Mouse (Mus musculus) left cerebral cortex, adult 2 months (tissue): ENCODE results near the gene Slc22a22. TPM values are rescaled to one million over a fixed set of nuclear protein-coding genes. Genes with fewer than 3 reads are reported as not detected.
A peak's percentile ranks its signal among the peaks of the same experiment; 100 is the strongest.

Experiments
- DNase-seq, 2 experiments: peaks; one replicate each; pipeline ENCODE4 v3.0.0; 2021 to 2022; ENCODE audit warnings: low spot score in 2 of 2, mixed read lengths in 1 of 2; ENCODE audit errors: extremely low spot score in 1 of 2
- H3K27ac ChIP-seq: fragments of 200-600 bp; 2 replicates; pipeline ENCODE4 v1.8.1; 2022
- H3K4me3 ChIP-seq: fragments of 200-600 bp; 2 replicates; pipeline ENCODE4 v1.8.1; 2022
- CTCF ChIP-seq: fragments of 200-600 bp; IDR thresholded peaks from 2 replicates; pipeline ENCODE4 v1.8.1; 2022; ENCODE audit warnings: antibody characterized with exemption, mild to moderate bottlenecking, moderate library complexity
- intact Hi-C: fragments of 180-260 bp; cut with DNase I; formaldehyde crosslinking; loops from one replicate; pipeline ENCODE4 v1.15.1; 2025
- long read RNA-seq, 2 experiments: library from polyadenylated mRNA; stranded (forward); transcript quantifications; one replicate each; pipeline ENCODE4 v2.0.0; 2021; ENCODE audit warnings: borderline mapping rate in 2 of 2
- total RNA-seq, 2 experiments: library from RNA; stranded (reverse); gene quantifications; 2 replicates each; pipeline ENCODE4 v1.2.3; 2021

Slc22a22 gene
- total RNA-seq, result not detected
- long read RNA-seq, experiment 1, result 0 reads
- long read RNA-seq, experiment 2, result 0 reads

GRCm38 (mm10) chr15:57477525-57477924 is at the start of gene Slc22a22:
Gene Slc22a22, minus strand, starts transcription at chr15:57477625.
- TF ChIP-seq CTCF, result no peak
- Histone ChIP-seq H3K27ac (no peak within 1 kb of the TSS), H3K4me3 (no peak within 1 kb of the TSS)
- DNase-seq, result no peak
- intact Hi-C loops, result no loop called here

GRCm38 (mm10) chr15:57523510-57524298 is 46.3 kb upstream of the Slc22a22 start:
- H3K4me3 ChIP-seq, result no peak overlapping the region
- intact Hi-C loops, result no loop called here
- no peak for TF ChIP-seq CTCF
- no peak overlapping the region for H3K27ac ChIP-seq
- no peak for DNase-seq

- intact Hi-C loops, result no loop called here
- no peak for TF ChIP-seq CTCF
- DNase-seq, result no peak
- Histone ChIP-seq H3K27ac (no peak overlapping the region), H3K4me3 (no peak overlapping the region)
These were observed 44.7 kb upstream of the Slc22a22 start for GRCm38 (mm10) chr15:57522160-57522559.

GRCm38 (mm10) chr15:57509185-57510172 is 32.1 kb upstream of the Slc22a22 start:
- Histone ChIP-seq H3K27ac (no peak overlapping the region), H3K4me3 (no peak overlapping the region)
- DNase-seq, result no peak
- intact Hi-C loops, result loop anchor here (2.0 to 10.0 kb wide), 4 partner anchors 285 to 1443 kb away; no protein-coding TSS in a partner anchor
- no peak for TF ChIP-seq CTCF

GRCm38 (mm10) chr15:57508242-57509184 is 31.1 kb upstream of the Slc22a22 start:
- TF ChIP-seq CTCF, result peak; percentile 63
- H3K27ac ChIP-seq, result no peak overlapping the region
- no peak overlapping the region for H3K4me3 ChIP-seq
- DNase-seq, result peak; percentile 69 to 86
- intact Hi-C loops, result loop anchor here (2.0 to 10.0 kb wide), 4 partner anchors 284 to 1442 kb away; no protein-coding TSS in a partner anchor

GRCm38 (mm10) chr15:57504126-57504705 is 26.8 kb upstream of the Slc22a22 start:
- intact Hi-C loops, result loop anchor here (10.0 kb wide), 1 partner anchor 279 kb away; no protein-coding TSS in a partner anchor
- no peak overlapping the region for H3K27ac ChIP-seq
- no peak overlapping the region for H3K4me3 ChIP-seq
- no peak for TF ChIP-seq CTCF
- DNase-seq, result no peak

- intact Hi-C loops, result loop anchor here (10.0 kb wide), 1 partner anchor 279 kb away; no protein-coding TSS in a partner anchor
- Histone ChIP-seq H3K27ac (no peak overlapping the region), H3K4me3 (no peak overlapping the region)
- no peak for TF ChIP-seq CTCF
- no peak for DNase-seq
These were observed 26.2 kb upstream of the Slc22a22 start for GRCm38 (mm10) chr15:57503656-57504055.

GRCm38 (mm10) chr15:57501559-57501958 is 24.1 kb upstream of the Slc22a22 start:
- Histone ChIP-seq H3K27ac (no peak overlapping the region), H3K4me3 (no peak overlapping the region)
- intact Hi-C loops, result loop anchor here (10.0 kb wide), 1 partner anchor 277 kb away; no protein-coding TSS in a partner anchor
- DNase-seq, result no peak
- TF ChIP-seq CTCF, result no peak

GRCm38 (mm10) chr15:57496106-57496505 is 18.7 kb upstream of the Slc22a22 start:
- TF ChIP-seq CTCF, result no peak
- Histone ChIP-seq H3K4me3 (no peak overlapping the region), H3K27ac (no peak overlapping the region)
- intact Hi-C loops, result no loop called here
- DNase-seq, result no peak

GRCm38 (mm10) chr15:57482509-57482908 is 5.1 kb upstream of the Slc22a22 start:
- no peak overlapping the region for H3K27ac ChIP-seq
- no peak overlapping the region for H3K4me3 ChIP-seq
- no peak for DNase-seq
- intact Hi-C loops, result no loop called here
- no peak for TF ChIP-seq CTCF

GRCm38 (mm10) chr15:57471648-57472047 is 5.8 kb downstream of the Slc22a22 start:
- TF ChIP-seq CTCF, result no peak
- Histone ChIP-seq H3K27ac (no peak overlapping the region), H3K4me3 (no peak overlapping the region)
- DNase-seq, result no peak
- intact Hi-C loops, result no loop called here
